Mouse (Mus musculus): ENCODE results near the gene Olfr1555-ps1.

GRCm38 (mm10) chr19:12123103-12123502 is 46.8 kb downstream of the Olfr1555-ps1 start, which contains the start of gene Olfr76:
- TF ChIP-seq ZNF384 (IDR thresholded peaks at IDR 0.05; ENCODE audit: low read depth, low read length) (no peak), CHD2 (IDR thresholded peaks at IDR 0.05; ENCODE audit: low read depth, low read length) (no peak), ZC3H11A (IDR thresholded peaks at IDR 0.05; ENCODE audit: borderline replicate concordance, low read depth, low read length) (no peak)
